Mouse (Mus musculus) stomach, embryonic 15.5 days (tissue): Measurements from ENCODE around the gene Ube2q2. TPM values are rescaled to one million over a fixed set of nuclear protein-coding genes. Genes with fewer than 3 reads are reported as not detected.

Source experiments
- ATAC-seq: fragments of 200-750 bp; cut with Nextera tagmentation; 2 replicates; pipeline ENCODE4 v1.8.0; 2017; ENCODE audit warnings: low read depth, moderate number of reproducible peaks, moderate TSS enrichment; ENCODE audit not compliant: insufficient read depth, low FRiP score
- H3K27ac ChIP-seq: fragments of 300-500 bp; sonication (generic); 2 replicates; pipeline ENCODE4 v1.5.1; 2015; ENCODE audit warnings: mild to moderate bottlenecking, inconsistent platforms
- H3K27me3 ChIP-seq: fragments of 300-500 bp; sonication (generic); replicated peaks from 2 replicates; pipeline ENCODE4 v1.6.1; 2015; ENCODE audit warnings: inconsistent platforms
- H3K36me3 ChIP-seq: fragments of 300-500 bp; sonication (generic); 2 replicates; pipeline ENCODE4 v1.6.1; 2015; ENCODE audit warnings: inconsistent platforms
- H3K4me1 ChIP-seq: fragments of 300-500 bp; sonication (generic); 2 replicates; pipeline ENCODE4 v1.6.1; 2015; ENCODE audit warnings: inconsistent platforms
- H3K4me2 ChIP-seq: fragments of 300-500 bp; sonication (generic); 2 replicates; pipeline ENCODE4 v1.6.1; 2015; ENCODE audit warnings: mild to moderate bottlenecking, inconsistent platforms
- H3K4me3 ChIP-seq: fragments of 300-500 bp; sonication (generic); replicated peaks from 2 replicates; pipeline ENCODE4 v1.5.1; 2015; ENCODE audit warnings: inconsistent platforms
- H3K9ac ChIP-seq: fragments of 300-500 bp; sonication (generic); 2 replicates; pipeline ENCODE4 v1.6.1; 2015; ENCODE audit warnings: inconsistent platforms
- H3K9me3 ChIP-seq: fragments of 300-500 bp; sonication (generic); 2 replicates; pipeline ENCODE4 v1.6.1; 2016; ENCODE audit warnings: inconsistent platforms
- WGBS: fragments of 180-500 bp; shearing (Covaris S2); methylation state at CpG from one replicate; pipeline ENCODE4 v1.1.7; 2015; 5-methylcytosine and 5-hydroxymethylcytosine counted together
- polyA plus RNA-seq: library from polyadenylated mRNA; unstranded; fragments of >200 nt; fragmentation: Nextera tagmentation; extraction: Ambion mirVana; gene quantifications from 2 replicates; pipeline ENCODE4 v1.2.1, GENCODE M21; 2015

Gene Ube2q2
- polyA plus RNA-seq, 1 experiment from 2014 or later: 31.1 TPM

- Histone ChIP-seq H3K27me3 (no peaks in the 10 kb centered on the region), H3K36me3 (no peaks in the 10 kb centered on the region), H3K4me3 (no peak overlapping the region), H3K9me3 (no peaks in the 10 kb centered on the region), H3K27ac (no peak overlapping the region), H3K9ac (no peak overlapping the region), H3K4me1 (no peaks in the 10 kb centered on the region), H3K4me2 (no peak overlapping the region)
- no peak for ATAC-seq
- 100% methylated on average over 1 of the region's 1 CpGs for WGBS
Observed at GRCm38 (mm10) chr9:55198260-55198659, 49.6 kb downstream of the Ube2q2 start.

DNA sequence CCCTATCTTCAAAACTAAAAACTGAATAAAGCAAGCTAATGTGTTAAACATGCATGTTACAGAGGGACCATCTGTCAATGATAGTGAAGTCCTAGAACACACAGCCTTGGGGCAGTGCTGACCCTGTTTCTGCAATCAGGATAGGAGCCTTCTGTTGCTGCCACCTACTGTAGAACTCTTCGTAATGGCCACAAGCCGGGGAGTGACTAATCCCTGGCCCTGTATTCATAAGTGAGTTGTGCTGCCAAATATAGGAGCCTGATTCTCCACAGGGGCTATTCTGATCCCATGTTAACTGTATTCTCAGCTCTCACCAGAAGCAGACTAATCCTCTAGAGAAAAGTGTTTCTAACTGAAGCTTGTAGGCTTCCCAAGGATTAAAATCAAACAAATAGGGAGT is 50.7 kb downstream of the Ube2q2 start:
- no peaks in the 10 kb centered on the region for H3K4me1 ChIP-seq
- H3K4me2 ChIP-seq: no peak overlapping the region
- H3K36me3 ChIP-seq: peaks cover 5% of the 10 kb centered on the region; the same call in 1 of the 2 replicates
- H3K27me3 ChIP-seq: no peaks in the 10 kb centered on the region
- WGBS: 59% methylated on average over 2 of the region's 2 CpGs
- ATAC-seq: no peak
- no peak overlapping the region for H3K9ac ChIP-seq
- no peak overlapping the region for H3K27ac ChIP-seq
- H3K9me3 ChIP-seq: no peaks in the 10 kb centered on the region
- H3K4me3 ChIP-seq: no peak overlapping the region

DNA sequence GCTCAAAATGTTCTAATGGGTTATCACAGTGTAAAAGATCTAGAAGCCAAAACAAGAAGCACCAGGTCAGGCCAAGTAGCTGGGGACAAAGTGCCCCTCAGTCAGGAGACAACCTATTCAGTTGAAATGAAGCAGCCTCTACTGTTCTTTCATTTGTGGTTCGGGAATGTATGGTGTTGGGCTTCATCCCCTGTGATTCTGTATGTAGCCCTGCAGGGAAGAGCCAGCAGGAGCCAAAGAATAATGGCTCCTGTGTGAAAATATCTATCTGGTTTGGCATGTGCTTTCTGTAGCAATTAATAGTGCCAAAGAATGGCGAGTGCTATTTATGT is 59.8 kb downstream of the Ube2q2 start:
- Histone ChIP-seq H3K4me1 (peaks cover 7% of the 10 kb centered on the region; the same call in 1 of the 2 replicates), H3K9ac (peak overlapping the region; percentile 74; the same call in 1 of the 2 replicates), H3K36me3 (peaks cover 7% of the 10 kb centered on the region), H3K4me2 (peak overlapping the region; percentile 82), H3K9me3 (no peaks in the 10 kb centered on the region), H3K27me3 (no peaks in the 10 kb centered on the region), H3K27ac (peak overlapping the region; percentile 88), H3K4me3 (peak overlapping the region; percentile 84)
- 0 out of 2 replicates have a peak, but pooled peaks have one; percentile 15 for ATAC-seq
- 3% methylated on average over 2 of the region's 2 CpGs for WGBS

- H3K4me2 ChIP-seq: peak within 1 kb of the TSS; percentile 82
- under 1% methylated on average over 65 of the region's 65 CpGs for WGBS
Observed at GRCm38 (mm10) chr9:55208790-55209481, 60.3 kb downstream of the Ube2q2 start, which contains the start of gene Fbxo22. TSS of gene Fbxo22 (plus strand) at chr9:55208925.

GRCm38 (mm10) chr9:55211611-55212010 is 63.0 kb downstream of the Ube2q2 start:
- H3K27me3 ChIP-seq: no peaks in the 10 kb centered on the region
- peaks cover 21% of the 10 kb centered on the region for H3K36me3 ChIP-seq
- H3K9ac ChIP-seq: no peak overlapping the region
- H3K4me3 ChIP-seq: no peak overlapping the region
- H3K4me2 ChIP-seq: no peak overlapping the region
- no peaks in the 10 kb centered on the region for H3K9me3 ChIP-seq
- peaks cover 7% of the 10 kb centered on the region; the same call in 1 of the 2 replicates for H3K4me1 ChIP-seq
- no peak for ATAC-seq
- H3K27ac ChIP-seq: no peak overlapping the region
- WGBS: 63% methylated on average over 4 of the region's 4 CpGs

More at GRCm38 (mm10) chr9:55208790-55209481, 60.3 kb downstream of the Ube2q2 start, which contains the start of gene Fbxo22:
- Histone ChIP-seq H3K27ac (peak within 1 kb of the TSS; percentile 88), H3K4me1 (peaks cover 7% of the 10 kb centered on the region; the same call in 1 of the 2 replicates), H3K27me3 (no peaks in the 10 kb centered on the region), H3K4me3 (peak within 1 kb of the TSS; percentile 84), H3K36me3 (peaks cover 6% of the 10 kb centered on the region), H3K9ac (peak within 1 kb of the TSS; percentile 74), H3K9me3 (no peaks in the 10 kb centered on the region)
- ATAC-seq: peak; percentile 98

DNA sequence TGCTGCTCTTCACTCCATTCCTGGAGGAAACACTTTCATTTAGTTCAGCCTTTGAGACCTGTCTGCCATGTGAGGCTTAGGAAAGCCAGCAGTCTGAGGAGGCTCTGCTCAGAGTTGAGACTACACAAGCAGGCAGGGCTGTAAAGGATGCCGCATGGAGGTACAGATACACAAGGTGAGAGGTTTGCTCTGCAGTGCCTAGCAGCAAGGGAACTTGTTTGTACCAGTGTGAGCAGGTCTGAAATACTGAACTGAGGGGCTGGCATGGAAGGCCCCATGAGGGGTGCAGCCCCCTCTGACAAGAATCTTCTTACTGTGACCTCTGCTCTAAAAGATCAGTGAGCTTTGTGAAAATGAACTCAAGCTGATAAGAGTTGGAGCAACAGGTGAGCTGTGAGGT is 64.7 kb downstream of the Ube2q2 start:
- H3K4me2 ChIP-seq: no peak overlapping the region
- no peaks in the 10 kb centered on the region for H3K9me3 ChIP-seq
- H3K4me3 ChIP-seq: no peak overlapping the region
- H3K9ac ChIP-seq: no peak overlapping the region
- no peak overlapping the region for H3K27ac ChIP-seq
- ATAC-seq: no peak
- 84% methylated on average over 1 of the region's 1 CpGs for WGBS
- H3K27me3 ChIP-seq: no peaks in the 10 kb centered on the region
- peaks cover 7% of the 10 kb centered on the region; the same call in 1 of the 2 replicates for H3K4me1 ChIP-seq
- peaks cover 34% of the 10 kb centered on the region for H3K36me3 ChIP-seq

GRCm38 (mm10) chr9:55215056-55215455 is 66.4 kb downstream of the Ube2q2 start:
- Histone ChIP-seq H3K27me3 (no peaks in the 10 kb centered on the region), H3K4me3 (no peak overlapping the region), H3K36me3 (peaks cover 41% of the 10 kb centered on the region), H3K4me2 (no peak overlapping the region), H3K9me3 (no peaks in the 10 kb centered on the region), H3K4me1 (0 out of 2 replicates have a peak, but pooled peaks cover under 1% of the 10 kb centered on the region), H3K9ac (no peak overlapping the region), H3K27ac (no peak overlapping the region)
- no peak for ATAC-seq
- 81% methylated on average over 3 of the region's 3 CpGs for WGBS

GRCm38 (mm10) chr9:55215648-55216047 is 67.0 kb downstream of the Ube2q2 start:
- Histone ChIP-seq H3K27ac (no peak overlapping the region), H3K9ac (no peak overlapping the region), H3K4me3 (no peak overlapping the region), H3K9me3 (no peaks in the 10 kb centered on the region), H3K4me1 (no peaks in the 10 kb centered on the region), H3K4me2 (no peak overlapping the region), H3K27me3 (no peaks in the 10 kb centered on the region), H3K36me3 (peaks cover 41% of the 10 kb centered on the region)
- ATAC-seq: no peak
- 79% methylated on average over 3 of the region's 3 CpGs for WGBS

DNA sequence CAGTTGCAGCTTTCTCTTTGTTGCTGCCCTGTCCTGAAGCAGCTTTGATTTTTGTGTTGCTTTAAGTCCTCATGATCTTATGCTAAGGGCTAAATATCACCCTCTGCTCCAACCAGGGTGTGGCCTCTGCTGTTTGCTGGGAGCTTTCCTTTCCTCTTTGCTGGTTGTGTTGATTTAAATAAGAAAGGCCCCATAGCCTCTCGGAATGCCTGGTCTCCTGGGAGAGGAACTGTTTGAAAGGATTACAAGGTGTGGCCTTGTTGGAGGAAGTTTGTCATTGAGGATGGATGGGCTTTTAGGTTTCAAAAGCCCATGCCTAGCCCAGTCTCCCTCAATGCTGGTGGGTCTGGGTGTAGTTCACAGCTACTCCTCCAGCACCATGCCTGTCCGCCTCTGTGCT is 67.4 kb downstream of the Ube2q2 start:
- Histone ChIP-seq H3K4me1 (no peaks in the 10 kb centered on the region), H3K4me2 (no peak overlapping the region), H3K27ac (no peak overlapping the region), H3K36me3 (peaks cover 41% of the 10 kb centered on the region), H3K4me3 (no peak overlapping the region), H3K9me3 (no peaks in the 10 kb centered on the region), H3K27me3 (no peaks in the 10 kb centered on the region), H3K9ac (no peak overlapping the region)
- no peak for ATAC-seq
- WGBS: 71% methylated on average over 2 of the region's 2 CpGs

- no peak overlapping the region for H3K4me3 ChIP-seq
- no peak overlapping the region for H3K4me2 ChIP-seq
- no peak for ATAC-seq
- no peaks in the 10 kb centered on the region for H3K9me3 ChIP-seq
- 84% methylated on average over 3 of the region's 3 CpGs for WGBS
- no peak overlapping the region for H3K27ac ChIP-seq
- H3K4me1 ChIP-seq: no peaks in the 10 kb centered on the region
- peaks cover 49% of the 10 kb centered on the region for H3K36me3 ChIP-seq
- no peaks in the 10 kb centered on the region for H3K27me3 ChIP-seq
- no peak overlapping the region for H3K9ac ChIP-seq
Observed at GRCm38 (mm10) chr9:55217381-55217780, 68.7 kb downstream of the Ube2q2 start.

- H3K4me1 ChIP-seq: no peaks in the 10 kb centered on the region
- no peaks in the 10 kb centered on the region for H3K9me3 ChIP-seq
- no peak overlapping the region for H3K9ac ChIP-seq
- no peak overlapping the region for H3K27ac ChIP-seq
- WGBS: 86% methylated on average over 7 of the region's 7 CpGs
- no peak for ATAC-seq
- no peaks in the 10 kb centered on the region for H3K27me3 ChIP-seq
- H3K4me3 ChIP-seq: no peak overlapping the region
- H3K36me3 ChIP-seq: peaks cover 20% of the 10 kb centered on the region
- no peak overlapping the region for H3K4me2 ChIP-seq
Observed at GRCm38 (mm10) chr9:55225165-55225737, 76.6 kb downstream of the Ube2q2 start.

DNA sequence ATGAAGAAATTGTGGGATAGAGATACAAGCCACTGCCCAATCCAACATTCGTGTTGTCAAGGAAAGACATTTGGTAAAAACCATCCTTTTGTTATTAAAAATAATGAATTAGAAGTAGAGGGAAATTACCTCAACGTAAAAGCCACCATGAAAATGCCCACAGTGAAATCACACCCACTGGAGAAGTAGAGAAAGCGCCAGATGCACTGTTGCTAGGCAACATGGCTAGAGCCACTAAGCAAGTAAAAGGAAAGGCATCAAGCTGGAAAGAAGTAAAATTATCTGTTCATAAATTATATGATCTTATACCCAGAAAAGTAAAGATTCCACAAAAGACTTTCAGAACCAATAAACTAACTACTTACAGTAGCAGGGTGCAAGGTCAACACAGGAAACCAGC is 77.6 kb downstream of the Ube2q2 start:
- H3K36me3 ChIP-seq: peaks cover 20% of the 10 kb centered on the region
- 87% methylated on average over 3 of the region's 3 CpGs for WGBS
- no peak overlapping the region for H3K9ac ChIP-seq
- no peak overlapping the region for H3K4me3 ChIP-seq
- H3K27ac ChIP-seq: no peak overlapping the region
- no peak overlapping the region for H3K4me2 ChIP-seq
- no peaks in the 10 kb centered on the region for H3K9me3 ChIP-seq
- no peaks in the 10 kb centered on the region for H3K4me1 ChIP-seq
- H3K27me3 ChIP-seq: no peaks in the 10 kb centered on the region
- ATAC-seq: no peak
